Mouse (Mus musculus) C2C12 (cell line): ENCODE measurements around the gene Pid1.

Experiments
- CTCF ChIP-seq: IDR thresholded peaks from one replicate; pipeline ENCODE4 v1.5.1; 2011; ENCODE audit not compliant: control insufficient read depth, insufficient read depth, insufficient read length
- MYOD1 ChIP-seq: IDR thresholded peaks from one replicate; pipeline ENCODE4 v1.6.1; 2011; ENCODE audit warnings: low read depth; ENCODE audit not compliant: control insufficient read depth, insufficient read length

- TF ChIP-seq CTCF: no peak
- no peak for TF ChIP-seq MYOD1
Measured at GRCm38 (mm10) chr1:84172941-84173340, 191.0 kb downstream of the Pid1 start.
